Mouse (Mus musculus): ENCODE data around the gene Hoxa7.

GRCm38 (mm10) chr6:52215771-52216535 lies 5.7 kb downstream of the Hoxa7 start:
- no peak for TF ChIP-seq CTCF (IDR thresholded peaks at IDR 0.05)
- TF ChIP-seq POLR2A (IDR thresholded peaks at IDR 0.05; ENCODE audit: insufficient read depth, low read depth, low read length) = no peak
- TF ChIP-seq EP300 (IDR thresholded peaks at IDR 0.05; ENCODE audit: insufficient read depth, low read depth, low read length) = no peak
